Mouse (Mus musculus) urinary bladder, postnatal 10 days (tissue): ENCODE results near the gene Prol1.
"Not testable (repeated sequence)": the region's sequence is repeated elsewhere in the genome, so short reads cannot be mapped to it uniquely, and the experiment has no call there.

ENCODE experiments used
- DNase-seq: peaks from one replicate; pipeline ENCODE4 v3.0.0; 2022; ENCODE audit warnings: low spot score

Prol1 gene

DNA sequence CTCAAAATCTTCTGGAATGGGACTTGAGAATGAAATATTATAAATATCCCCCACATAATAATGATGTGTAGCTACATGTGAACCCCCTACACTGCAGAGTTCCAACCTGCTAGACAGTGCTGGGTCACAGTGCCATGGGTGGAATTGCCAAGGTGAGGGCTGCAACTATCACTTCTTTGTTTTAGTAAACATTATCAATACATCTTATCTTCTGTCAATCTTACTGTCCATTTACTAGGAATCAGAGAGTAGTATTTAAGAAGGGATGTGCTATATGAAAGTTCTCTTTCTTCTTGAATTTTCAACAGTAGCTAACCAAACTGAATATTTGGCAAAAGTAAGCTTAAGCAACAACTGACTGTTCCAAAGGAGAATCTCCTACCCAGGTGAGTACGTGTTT lies at the start of gene Prol1:
TSS of gene Prol1 (plus strand) at position 301 of the 400 bp plus-strand sequence.
- no peak for DNase-seq

DNA sequence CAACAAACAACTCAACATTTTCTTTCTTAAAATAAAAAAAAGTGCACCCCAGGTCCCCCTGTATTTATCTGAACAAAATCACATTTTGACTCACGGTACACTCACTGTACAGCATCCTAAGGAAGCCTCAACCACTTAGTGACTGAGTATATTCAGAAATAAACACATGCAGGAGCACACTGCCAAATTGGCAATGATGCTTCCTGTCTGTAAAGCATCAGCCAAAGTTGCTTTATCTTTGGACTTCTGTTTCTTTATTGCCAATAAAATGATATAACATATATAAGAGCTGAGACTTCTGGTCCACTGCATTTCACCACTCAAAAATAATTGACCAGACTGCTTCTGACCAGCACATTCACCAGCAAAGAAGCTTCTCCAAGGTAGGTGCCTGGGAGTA lies 48.5 kb upstream of the Prol1 start, which contains the start of gene Gm7714:
TSS of gene Gm7714 (plus strand) at position 301 of the 400 bp plus-strand sequence.
- no peak for DNase-seq

DNA sequence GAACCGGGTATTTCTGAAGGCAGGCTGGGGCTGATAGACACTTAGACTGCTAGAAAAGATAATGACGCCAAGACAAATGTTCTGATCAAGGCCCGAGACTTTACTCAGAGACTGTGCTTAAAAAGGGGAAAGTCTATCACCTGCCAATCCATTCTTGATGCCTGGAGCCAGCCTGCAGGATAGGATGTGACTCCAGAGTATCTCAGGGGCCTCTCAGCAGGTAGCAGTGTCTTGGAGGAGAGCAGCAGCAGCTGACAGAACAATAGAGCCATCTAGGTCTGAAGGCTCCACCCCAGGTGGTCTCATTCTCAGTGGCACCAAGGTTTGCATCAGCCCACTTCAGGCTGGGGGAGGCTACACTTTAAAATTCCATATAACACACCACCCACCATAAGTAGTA lies 5.8 kb upstream of the Prol1 start:
- DNase-seq, result not testable (repeated sequence)

DNA sequence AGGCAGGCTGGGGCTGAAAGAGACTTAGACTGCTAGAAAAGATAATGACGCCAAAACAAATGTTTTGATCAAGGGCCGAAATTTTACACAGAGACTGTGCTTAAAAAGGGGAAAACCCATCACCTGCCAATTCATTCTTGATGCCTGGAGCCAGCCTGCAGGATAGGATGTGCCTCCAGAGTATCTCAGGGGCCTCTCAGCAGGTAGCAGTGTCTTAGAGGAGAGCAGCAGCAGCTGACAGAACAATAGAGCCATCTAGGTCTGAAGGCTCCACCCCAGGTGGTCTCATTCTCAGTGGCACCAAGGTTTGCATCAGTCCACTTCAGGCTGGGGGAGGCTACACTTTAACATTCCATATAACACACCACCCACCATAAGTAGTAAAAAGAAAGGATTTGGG lies 31.4 kb downstream of the Prol1 start:
- DNase-seq, result not testable (repeated sequence)

DNA sequence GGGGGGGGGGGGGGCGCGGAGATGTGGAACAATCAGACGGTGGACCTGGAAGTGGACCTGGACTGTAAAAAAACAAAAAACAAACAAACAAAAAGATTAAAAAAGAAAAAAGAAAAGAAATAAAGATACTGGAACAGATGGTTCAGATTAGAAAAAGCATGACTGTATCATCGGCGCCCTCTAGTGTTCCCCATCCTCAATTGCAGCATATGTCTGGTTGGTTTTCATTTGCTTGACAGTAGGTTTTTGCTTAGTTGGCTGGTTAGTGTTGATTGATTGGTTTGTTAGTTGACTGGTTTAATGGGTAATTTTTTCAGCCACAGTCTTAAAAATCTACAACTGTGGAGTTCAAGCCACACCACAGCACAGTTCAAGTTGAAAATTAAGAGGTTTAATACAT lies 47.7 kb downstream of the Prol1 start:
- DNase-seq, result no peak

DNA sequence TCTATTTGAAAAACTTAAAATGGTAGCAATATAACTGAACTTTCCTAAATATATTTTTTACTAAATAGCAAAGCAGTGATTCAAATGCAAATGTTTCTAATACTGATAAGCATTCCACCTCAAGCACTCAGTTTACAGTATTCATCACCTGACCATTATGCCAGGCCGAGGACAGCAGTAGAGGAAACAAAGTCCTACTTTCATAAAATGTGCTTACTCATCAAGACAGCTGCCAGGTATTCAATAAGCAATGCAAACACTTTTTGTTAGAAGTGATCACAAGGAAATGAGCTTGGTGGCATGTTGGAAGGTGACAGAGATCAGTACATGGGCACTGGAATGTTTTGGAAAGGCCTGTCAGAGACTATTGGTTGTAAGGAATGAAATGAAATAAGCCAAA lies 49.8 kb downstream of the Prol1 start:
- DNase-seq, result no peak

DNA sequence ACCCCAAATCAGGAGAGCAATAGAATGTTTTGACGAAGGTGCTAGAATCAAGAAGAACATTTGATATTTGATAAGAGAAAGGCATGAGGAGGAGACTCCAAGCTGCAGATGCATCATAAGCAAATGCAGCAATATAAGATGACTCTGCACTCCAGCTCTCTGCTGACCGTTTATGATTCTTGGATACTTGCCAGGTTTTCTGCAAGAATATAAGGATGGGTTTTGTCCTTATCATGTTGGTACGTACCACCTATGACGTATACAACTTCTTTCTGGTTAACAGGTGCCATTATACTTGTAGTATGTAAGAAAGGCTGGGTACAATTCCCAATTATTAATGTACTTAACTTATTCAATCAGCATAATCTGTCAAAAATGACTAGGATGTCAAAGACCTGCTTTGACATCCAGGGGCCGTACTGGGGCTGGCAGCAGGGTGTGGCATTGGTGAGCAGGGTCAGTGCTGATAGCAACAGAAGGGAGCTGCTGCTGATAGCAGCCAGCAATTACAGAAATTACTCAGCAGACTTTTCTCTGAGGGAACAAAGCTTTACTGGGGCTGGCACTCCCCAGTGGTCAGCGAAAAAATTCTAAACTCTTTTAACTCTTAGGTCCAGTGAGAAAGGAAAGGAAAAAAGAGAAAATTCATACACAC lies 53.6 kb downstream of the Prol1 start:
- no peak for DNase-seq

DNA sequence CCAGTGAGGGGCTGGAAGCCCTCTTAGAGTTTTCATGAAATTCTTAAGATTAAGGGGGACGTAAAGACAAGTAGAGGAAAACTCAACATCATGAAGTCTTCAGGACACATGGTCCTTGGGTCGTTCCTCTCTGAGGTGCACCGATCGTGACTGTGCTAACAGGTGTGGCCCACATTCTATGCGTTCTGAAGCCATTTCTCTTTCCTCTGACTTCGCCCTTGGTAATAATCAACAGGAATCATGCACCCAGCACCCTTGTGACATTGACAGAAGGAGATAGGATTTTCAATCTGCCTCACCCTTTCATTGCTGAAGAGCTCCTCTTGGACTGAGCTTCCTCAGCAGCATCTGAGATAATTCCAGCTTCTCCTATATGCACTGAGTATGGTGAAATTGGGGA lies 55.5 kb downstream of the Prol1 start:
- no peak for DNase-seq

DNA sequence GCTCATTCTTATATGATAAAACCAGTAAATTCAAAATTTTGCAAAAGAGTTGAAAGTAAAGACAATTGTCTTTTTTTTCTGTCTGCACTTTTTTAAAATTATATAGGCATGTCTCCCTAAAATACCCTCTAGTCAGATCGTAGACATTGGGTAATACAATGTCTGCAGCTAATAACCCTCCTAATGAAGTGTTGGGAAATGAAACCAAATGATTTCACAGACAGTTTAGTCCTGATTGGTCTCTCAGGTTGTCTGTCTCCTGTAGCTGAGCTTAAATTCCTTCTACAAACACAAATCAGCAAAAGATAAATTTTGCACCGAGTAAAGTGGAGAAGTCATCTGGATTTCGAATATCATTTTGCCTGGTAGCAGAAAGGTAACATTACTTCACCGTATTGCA lies 58.7 kb downstream of the Prol1 start, which contains the start of gene Amtn:
TSS of gene Amtn (plus strand) at position 301 of the 400 bp plus-strand sequence.
- no peak for DNase-seq
